Mouse (Mus musculus) neural tube, embryonic 14.5 days (tissue): ENCODE results near the gene Capn8. TPM values are rescaled to one million over a fixed set of nuclear protein-coding genes. Genes with fewer than 3 reads are reported as not detected.

Experiments
- ATAC-seq: fragments of 200-750 bp; cut with Nextera tagmentation; 2 replicates; pipeline ENCODE4 v1.8.0; 2017; ENCODE audit warnings: low read depth, mild to moderate bottlenecking, moderate TSS enrichment, moderate library complexity
- H3K27ac ChIP-seq: fragments of 300-500 bp; sonication (generic); 2 replicates; pipeline ENCODE4 v1.5.1; 2014; ENCODE audit warnings: low read depth, mild to moderate bottlenecking, control low read depth, low read length, moderate library complexity, mixed read lengths
- H3K27me3 ChIP-seq: fragments of 300-500 bp; sonication (generic); 2 replicates; pipeline ENCODE4 v1.6.1; 2014; ENCODE audit warnings: low read length; ENCODE audit not compliant: control insufficient read depth, insufficient read depth
- H3K36me3 ChIP-seq: fragments of 300-500 bp; sonication (generic); 2 replicates; pipeline ENCODE4 v1.6.1; 2014; ENCODE audit warnings: low read length, mixed read lengths; ENCODE audit not compliant: control insufficient read depth, insufficient read depth
- H3K4me1 ChIP-seq: fragments of 300-500 bp; sonication (generic); 2 replicates; pipeline ENCODE4 v1.6.1; 2014; ENCODE audit warnings: low read length; ENCODE audit not compliant: control insufficient read depth, insufficient read depth
- H3K4me2 ChIP-seq: fragments of 300-500 bp; sonication (generic); 2 replicates; pipeline ENCODE4 v1.6.1; 2014; ENCODE audit warnings: mild to moderate bottlenecking, low read depth, low read length, control low read depth
- H3K4me3 ChIP-seq: fragments of 300-500 bp; sonication (generic); 2 replicates; pipeline ENCODE4 v1.5.1; 2014; ENCODE audit warnings: low read depth, low read length, control low read depth, mixed read lengths
- H3K9ac ChIP-seq: fragments of 300-500 bp; sonication (generic); replicated peaks from 2 replicates; pipeline ENCODE4 v1.6.1; 2014; ENCODE audit warnings: low read depth, mild to moderate bottlenecking, control low read depth, low read length, mixed read lengths
- H3K9me3 ChIP-seq: fragments of 300-500 bp; sonication (generic); 2 replicates; pipeline ENCODE4 v1.6.1; 2016; ENCODE audit warnings: low read length; ENCODE audit not compliant: control insufficient read depth
- WGBS: fragments of 180-500 bp; shearing (Covaris S2); extraction: QIAGEN DNeasy Blood & Tissue Kit; methylation state at CpG from one replicate; pipeline ENCODE4 v1.1.7; 2014; 5-methylcytosine and 5-hydroxymethylcytosine counted together
- polyA plus RNA-seq: library from polyadenylated mRNA; unstranded; fragments of >200 nt; fragmentation: Nextera tagmentation; extraction: Ambion mirVana; gene quantifications from 2 replicates; pipeline ENCODE4 v1.2.1, GENCODE M21; 2014

Capn8 gene
- polyA plus RNA-seq, 1 experiment from 2014 or later: not detected

DNA sequence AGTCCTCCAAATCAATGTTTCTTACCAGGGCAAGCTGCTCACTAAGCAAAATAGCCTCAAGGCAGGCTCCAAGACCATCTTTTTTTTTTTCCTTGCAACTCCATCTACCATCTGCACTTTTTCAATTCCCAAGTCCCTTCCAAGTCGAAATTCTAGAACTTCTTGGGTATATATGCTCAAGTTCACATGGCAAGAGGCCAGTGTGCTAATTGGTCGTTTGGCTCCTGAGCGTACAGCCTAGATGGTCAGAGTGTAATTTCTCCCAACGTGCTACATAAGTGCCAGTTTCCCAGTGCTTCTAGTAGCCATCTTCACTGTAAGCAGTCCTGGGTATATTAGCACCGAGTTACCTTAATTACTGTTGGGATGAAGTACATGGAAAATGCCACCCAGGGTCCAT is 41.8 kb upstream of the Capn8 start:
- no peaks in the 10 kb centered on the region for H3K4me1 ChIP-seq
- ATAC-seq: no peak
- no peak overlapping the region for H3K4me2 ChIP-seq
- no peaks in the 10 kb centered on the region; the same call in 1 of the 2 replicates for H3K27me3 ChIP-seq
- H3K9me3 ChIP-seq: no peaks in the 10 kb centered on the region
- H3K4me3 ChIP-seq: no peak overlapping the region
- WGBS: 80% methylated on average over 5 of the region's 5 CpGs
- no peak overlapping the region for H3K9ac ChIP-seq
- H3K27ac ChIP-seq: no peak overlapping the region
- H3K36me3 ChIP-seq: no peaks in the 10 kb centered on the region

DNA sequence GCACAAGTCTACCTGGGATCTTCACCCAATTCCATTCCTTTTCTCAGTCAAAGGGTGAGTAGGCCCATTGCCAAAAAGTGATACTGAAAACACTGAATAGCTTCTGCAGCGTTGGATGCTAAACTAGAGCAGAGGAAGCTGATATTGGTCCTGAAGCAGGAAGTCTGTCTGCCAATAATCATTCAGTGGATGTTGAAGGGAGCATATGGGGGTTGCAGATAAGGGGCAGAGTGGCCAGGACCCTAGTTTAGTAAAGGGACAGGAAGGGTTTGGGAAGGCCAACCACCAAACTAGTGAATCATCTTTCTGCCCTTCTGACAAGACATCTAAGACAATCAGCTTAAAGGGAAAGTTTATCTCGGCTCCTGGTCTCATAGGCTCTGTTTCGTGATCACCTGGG is 41.1 kb upstream of the Capn8 start:
- no peak for ATAC-seq

DNA sequence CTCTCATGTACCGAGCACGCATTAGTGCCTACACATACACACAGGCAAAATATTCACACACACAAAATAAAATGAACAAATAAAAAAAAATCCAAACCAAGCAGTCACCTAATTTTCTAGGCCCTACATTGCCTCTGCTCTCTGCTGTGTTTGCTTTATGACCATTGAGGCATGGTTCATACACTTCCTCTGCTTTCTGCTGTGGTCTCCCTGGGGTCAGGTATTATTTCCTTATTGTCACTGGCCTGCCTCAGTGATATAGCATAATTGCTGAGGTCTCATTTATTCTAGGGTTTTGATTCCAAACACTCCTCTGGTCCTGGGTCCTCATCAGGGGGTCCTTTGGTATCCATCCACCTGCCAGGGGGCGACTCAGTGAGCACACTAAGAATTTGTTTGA is 39.2 kb upstream of the Capn8 start:
- Histone ChIP-seq H3K27ac (no peak overlapping the region), H3K4me2 (no peak overlapping the region), H3K9me3 (no peaks in the 10 kb centered on the region), H3K9ac (no peak overlapping the region), H3K36me3 (no peaks in the 10 kb centered on the region), H3K27me3 (no peaks in the 10 kb centered on the region; the same call in 1 of the 2 replicates), H3K4me3 (no peak overlapping the region), H3K4me1 (0 out of 2 replicates have a peak, but pooled peaks cover 4% of the 10 kb centered on the region)
- ATAC-seq: no peak
- WGBS: 89% methylated on average over 3 of the region's 3 CpGs

More for the DNA sequence above, 41.1 kb upstream of the Capn8 start:
- no peak overlapping the region for H3K4me2 ChIP-seq
- H3K27me3 ChIP-seq: no peaks in the 10 kb centered on the region; the same call in 1 of the 2 replicates
- WGBS: 79% methylated on average over 3 of the region's 3 CpGs
- H3K36me3 ChIP-seq: no peaks in the 10 kb centered on the region
- H3K9ac ChIP-seq: no peak overlapping the region
- no peak overlapping the region for H3K4me3 ChIP-seq
- 0 out of 2 replicates have a peak, but pooled peaks cover 2% of the 10 kb centered on the region for H3K4me1 ChIP-seq
- no peak overlapping the region for H3K27ac ChIP-seq
- no peaks in the 10 kb centered on the region for H3K9me3 ChIP-seq

DNA sequence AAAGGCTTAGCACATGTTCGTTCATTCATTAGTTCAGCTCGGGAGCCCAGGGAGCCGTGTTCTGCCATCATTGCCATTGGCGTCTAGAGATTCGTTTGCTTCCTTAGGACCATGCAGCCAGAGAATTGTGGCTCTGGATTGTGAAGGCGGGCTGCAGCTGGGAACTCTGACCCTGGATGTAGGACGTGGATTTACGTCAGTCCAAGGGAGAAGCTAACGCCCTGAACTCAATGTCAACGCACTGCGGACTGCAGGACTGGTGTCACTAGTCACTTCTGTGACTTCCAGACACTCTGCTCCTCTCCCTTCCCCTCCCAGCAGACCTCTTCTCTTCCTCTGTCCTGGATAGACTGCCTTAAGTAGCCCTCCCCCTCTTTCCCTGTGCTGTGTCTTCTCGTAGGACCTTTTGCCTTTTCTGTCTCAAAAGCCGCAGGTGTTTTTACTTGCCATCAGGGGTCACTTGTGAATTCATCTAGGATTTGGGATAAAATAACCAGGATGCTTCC is 37.5 kb upstream of the Capn8 start:
- no peaks in the 10 kb centered on the region for H3K9me3 ChIP-seq
- H3K9ac ChIP-seq: no peak overlapping the region
- no peaks in the 10 kb centered on the region for H3K36me3 ChIP-seq
- no peaks in the 10 kb centered on the region; the same call in 1 of the 2 replicates for H3K27me3 ChIP-seq
- H3K4me1 ChIP-seq: 0 out of 2 replicates have a peak, but pooled peaks cover 4% of the 10 kb centered on the region
- WGBS: 46% methylated on average over 13 of the region's 13 CpGs
- no peak overlapping the region for H3K27ac ChIP-seq
- no peak overlapping the region for H3K4me3 ChIP-seq
- ATAC-seq: no peak
- no peak overlapping the region for H3K4me2 ChIP-seq

DNA sequence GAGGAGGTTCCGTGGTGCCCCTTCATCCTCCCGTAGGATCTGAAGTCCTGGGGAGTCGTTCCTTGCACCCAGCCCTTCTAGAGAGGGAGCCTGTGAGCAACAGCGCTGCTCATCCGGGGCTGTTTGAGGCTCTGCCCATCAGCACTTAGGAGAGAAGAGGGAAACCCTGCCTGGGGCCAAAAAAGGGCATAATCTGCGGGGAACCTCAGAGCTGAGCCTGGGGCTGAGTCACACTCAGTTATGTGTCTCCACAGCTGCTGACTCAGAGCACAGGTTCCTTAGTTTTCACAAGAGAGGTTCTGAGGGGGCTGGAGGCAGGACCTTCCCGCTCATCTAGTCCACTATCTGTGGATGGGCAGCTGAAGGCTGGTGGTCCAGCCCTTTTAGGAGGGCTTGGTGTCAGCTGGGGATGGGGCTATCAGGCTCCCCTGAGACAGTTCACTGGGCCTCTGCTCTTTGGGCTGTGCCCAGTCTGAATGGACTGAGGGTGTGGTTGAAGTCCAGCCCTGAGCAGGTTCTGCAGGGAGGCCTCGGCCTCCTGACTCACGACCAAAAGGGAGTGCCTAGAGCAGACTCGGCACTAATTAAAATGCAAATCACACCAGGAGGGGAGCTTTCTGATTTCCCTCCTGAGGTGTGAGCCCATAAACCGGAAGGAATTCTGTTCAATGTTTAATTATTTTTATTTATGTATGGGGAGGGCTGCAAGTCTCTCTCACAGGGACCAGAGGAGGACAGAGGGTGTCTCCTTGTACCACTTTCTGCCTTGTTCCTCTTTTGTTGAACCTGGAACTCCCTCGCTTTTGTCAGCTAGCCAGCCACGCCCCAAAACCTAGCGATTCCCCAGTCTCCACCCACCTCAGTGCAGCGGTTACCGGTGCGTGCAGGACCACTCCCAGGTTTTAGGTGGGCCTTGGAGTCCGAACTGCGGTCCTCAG is 36.6 kb upstream of the Capn8 start:
- Histone ChIP-seq H3K27ac (no peak overlapping the region), H3K27me3 (no peaks in the 10 kb centered on the region; the same call in 1 of the 2 replicates), H3K4me2 (peak overlapping the region; percentile 26; the same call in 1 of the 2 replicates), H3K4me1 (0 out of 2 replicates have a peak, but pooled peaks cover 4% of the 10 kb centered on the region), H3K4me3 (no peak overlapping the region), H3K36me3 (no peaks in the 10 kb centered on the region), H3K9ac (no peak overlapping the region), H3K9me3 (no peaks in the 10 kb centered on the region)
- WGBS: 5% methylated on average over 19 of the region's 19 CpGs
- peak; percentile 44; the same call in 1 of the 2 replicates for ATAC-seq

DNA sequence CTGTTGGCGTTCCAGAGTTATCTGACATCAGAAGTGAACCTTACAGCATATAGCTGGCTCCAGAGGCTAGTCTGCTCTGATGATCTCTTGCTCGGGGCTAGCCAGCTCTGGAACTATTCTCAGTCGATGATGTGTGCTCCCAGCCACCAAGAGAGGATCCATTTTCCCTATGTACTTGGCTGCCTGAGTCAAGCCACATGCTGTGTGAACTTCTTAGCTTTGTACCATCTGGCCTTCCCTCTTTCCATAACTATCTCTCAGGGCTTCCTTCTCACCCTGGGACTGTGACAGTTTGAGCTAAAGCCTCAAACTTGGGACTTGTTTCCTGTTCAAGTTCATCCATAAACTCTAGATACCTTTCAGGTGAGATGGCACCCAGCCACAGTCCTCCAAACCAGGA is 31.2 kb upstream of the Capn8 start:
- Histone ChIP-seq H3K4me1 (0 out of 2 replicates have a peak, but pooled peaks cover 3% of the 10 kb centered on the region), H3K4me3 (no peak overlapping the region), H3K9me3 (no peaks in the 10 kb centered on the region), H3K27ac (no peak overlapping the region), H3K4me2 (no peak overlapping the region), H3K27me3 (no peaks in the 10 kb centered on the region), H3K36me3 (no peaks in the 10 kb centered on the region), H3K9ac (no peak overlapping the region)
- 90% methylated on average over 3 of the region's 3 CpGs for WGBS
- ATAC-seq: no peak

DNA sequence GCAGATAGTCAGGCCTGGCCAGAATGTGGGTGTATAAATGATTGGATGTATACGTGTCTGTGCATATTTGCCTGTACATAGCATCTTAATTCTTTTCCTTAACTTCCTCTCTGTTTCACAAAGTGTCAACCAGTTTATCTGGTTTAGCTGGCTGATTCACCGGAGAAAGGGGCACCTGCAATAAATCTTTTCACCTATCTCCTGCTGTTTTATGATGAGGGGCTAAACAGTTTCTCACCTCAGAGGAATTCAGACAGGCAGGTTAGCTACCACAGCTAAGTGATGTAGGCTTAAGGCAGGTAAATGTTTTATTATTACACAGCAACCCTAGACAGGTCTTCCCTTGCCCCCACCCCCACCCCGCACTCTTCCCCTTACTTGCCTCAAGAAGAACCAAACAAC is 29.7 kb upstream of the Capn8 start:
- no peak overlapping the region for H3K9ac ChIP-seq
- no peaks in the 10 kb centered on the region for H3K27me3 ChIP-seq
- no peaks in the 10 kb centered on the region for H3K4me1 ChIP-seq
- ATAC-seq: no peak
- no peak overlapping the region for H3K4me3 ChIP-seq
- H3K27ac ChIP-seq: no peak overlapping the region
- H3K36me3 ChIP-seq: no peaks in the 10 kb centered on the region
- WGBS: 61% methylated on average over 3 of the region's 3 CpGs
- H3K4me2 ChIP-seq: no peak overlapping the region
- H3K9me3 ChIP-seq: no peaks in the 10 kb centered on the region

DNA sequence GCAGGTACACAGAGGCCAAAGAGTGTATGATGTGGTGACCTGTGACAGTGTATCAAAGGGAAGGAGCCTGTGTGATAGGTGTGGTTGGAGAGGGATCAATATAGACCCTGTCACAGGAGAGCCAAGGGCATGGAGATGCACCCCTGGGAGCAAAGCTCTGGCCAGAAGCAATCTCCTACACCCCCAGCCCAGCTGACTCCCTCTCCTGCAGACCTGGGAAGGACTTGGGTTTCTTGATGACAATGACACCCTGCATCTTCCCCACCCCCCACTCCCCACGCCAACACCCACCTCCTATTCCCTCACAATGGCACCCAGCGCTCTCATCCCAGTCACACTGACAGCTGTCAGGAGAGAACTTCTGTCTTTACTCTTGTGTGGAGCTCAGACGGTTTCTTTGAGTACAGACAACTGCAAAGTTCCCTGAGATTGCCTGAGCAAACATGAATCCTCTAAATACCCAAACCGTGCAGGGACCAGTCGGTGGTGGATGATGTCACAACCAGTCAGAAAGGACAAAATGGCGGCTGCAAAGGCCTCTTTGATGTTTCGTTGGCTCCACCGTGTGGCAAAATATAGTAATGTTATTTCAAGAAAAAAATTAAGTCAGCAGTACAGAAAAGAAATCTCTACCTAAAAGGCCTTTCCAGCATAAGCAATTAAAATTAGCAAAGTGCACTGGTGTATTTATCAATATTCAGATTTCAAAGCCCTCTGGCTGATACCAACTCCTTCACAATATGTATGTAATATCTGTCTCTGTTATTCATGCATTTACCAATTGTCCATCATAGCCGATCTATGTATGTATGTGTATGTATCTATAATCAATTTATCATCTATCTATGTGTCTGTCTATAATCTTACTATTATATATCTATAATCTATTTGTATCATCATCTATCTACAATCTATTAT is 25.5 kb upstream of the Capn8 start:
- WGBS: 20% methylated on average over 9 of the region's 9 CpGs
- no peaks in the 10 kb centered on the region for H3K27me3 ChIP-seq
- H3K9me3 ChIP-seq: no peaks in the 10 kb centered on the region
- peak overlapping the region; percentile 70 for H3K4me2 ChIP-seq
- no peaks in the 10 kb centered on the region for H3K4me1 ChIP-seq
- ATAC-seq: peak; percentile 89; the same call in 1 of the 2 replicates
- no peaks in the 10 kb centered on the region for H3K36me3 ChIP-seq
- H3K4me3 ChIP-seq: peak overlapping the region; percentile 33
- peak overlapping the region; percentile 84 for H3K27ac ChIP-seq
- peak overlapping the region; percentile 65 for H3K9ac ChIP-seq
